Mouse (Mus musculus) neutrophil, adult 59 days (primary cell): ENCODE data around the gene Nfkb2. TPM values are rescaled to one million over a fixed set of nuclear protein-coding genes. Genes with fewer than 3 reads are reported as not detected.

Experiments
- total RNA-seq, 2 experiments: library from RNA; stranded (reverse); gene quantifications; 1 replicate in 1 of 2; 2 replicates in 1 of 2; pipeline ENCODE4 v1.2.4; 2023

Nfkb2 gene
- total RNA-seq = 10 to 100 TPM; 42.5 to 44.2 TPM

GRCm38 (mm10) chr19:46304216-46304841 is at the start of gene Nfkb2:
Nfkb2 (plus strand) TSS chr19:46304320.

GRCm38 (mm10) chr19:46326756-46327305 is 22.7 kb downstream of the Nfkb2 start, which contains the start of gene Psd:
Psd (minus strand) TSS chr19:46327156.

GRCm38 (mm10) chr19:46328081-46329030 is 24.2 kb downstream of the Nfkb2 start, which contains the start of gene Fbxl15:
Fbxl15 (plus strand) TSS chr19:46328184.

GRCm38 (mm10) chr19:46338331-46338936 is 34.3 kb downstream of the Nfkb2 start, which contains the start of gene Cuedc2:
Cuedc2 (minus strand) TSS chr19:46338702.

GRCm38 (mm10) chr19:46350168-46350932 is 46.2 kb downstream of the Nfkb2 start, which contains the start of gene 2310034G01Rik:
2310034G01Rik (minus strand) TSS chr19:46350302.

Other genes starting within 250 kb of the Nfkb2 start
- 10 to 100 TPM; 25.6 to 26.2 TPM for gene Nolc1, start 228.5 kb upstream of the Nfkb2 start, total RNA-seq
- gene Elovl3, start 172.4 kb upstream of the Nfkb2 start, total RNA-seq = not detected
- not detected for gene Pitx3, start 156.0 kb upstream of the Nfkb2 start, total RNA-seq
- gene Gbf1, start 151.8 kb upstream of the Nfkb2 start, total RNA-seq = 10 to 100 TPM; 56.1 to 58.1 TPM
- gene Psd, start 22.8 kb downstream of the Nfkb2 start, total RNA-seq = under 1 TPM; 0.09 to 0.80 TPM
- 1 to 10 TPM; 3.3 to 3.9 TPM for gene Fbxl15, start 23.9 kb downstream of the Nfkb2 start, total RNA-seq
- gene Cuedc2, start 34.4 kb downstream of the Nfkb2 start, total RNA-seq = 10 to 100 TPM; 96.2 to 98.6 TPM
- 10 to 100 TPM; 25.0 to 27.9 TPM for gene Mfsd13a, start 36.8 kb downstream of the Nfkb2 start, total RNA-seq
- gene 2310034G01Rik, start 46.0 kb downstream of the Nfkb2 start, total RNA-seq = not detected
- gene Actr1a, start 91.4 kb downstream of the Nfkb2 start, total RNA-seq = 10 to 100 TPM; 87.0 to 95.1 TPM
- gene Sufu, start 92.6 kb downstream of the Nfkb2 start, total RNA-seq = 10 to 100 TPM; 10.7 to 10.9 TPM
- gene Trim8, start 197.4 kb downstream of the Nfkb2 start, total RNA-seq = 10 to 100 TPM; 47.4 to 56.4 TPM